Mouse (Mus musculus) heart, embryonic 15.5 days (tissue): ENCODE measurements around the gene Iqck. TPM values are rescaled to one million over a fixed set of nuclear protein-coding genes. Genes with fewer than 3 reads are reported as not detected.

Experiments
- ATAC-seq: fragments of 200-750 bp; cut with Nextera tagmentation; replicated peaks from 2 replicates; pipeline ENCODE4 v1.8.0; 2017; ENCODE audit warnings: low read depth, moderate TSS enrichment; ENCODE audit not compliant: insufficient number of reproducible peaks, insufficient read depth, low FRiP score
- H3K27ac ChIP-seq: fragments of 300-500 bp; sonication (generic); 2 replicates; pipeline ENCODE4 v1.5.1; 2015; ENCODE audit warnings: mild to moderate bottlenecking, inconsistent platforms
- H3K27me3 ChIP-seq: fragments of 300-500 bp; sonication (generic); 2 replicates; pipeline ENCODE4 v1.6.1; 2015; ENCODE audit warnings: inconsistent platforms
- H3K36me3 ChIP-seq: fragments of 300-500 bp; sonication (generic); 2 replicates; pipeline ENCODE4 v1.6.1; 2015; ENCODE audit warnings: mild to moderate bottlenecking, inconsistent platforms
- H3K4me1 ChIP-seq: fragments of 300-500 bp; sonication (generic); replicated peaks from 2 replicates; pipeline ENCODE4 v1.6.1; 2015; ENCODE audit warnings: inconsistent platforms
- H3K4me2 ChIP-seq: fragments of 300-500 bp; sonication (generic); 2 replicates; pipeline ENCODE4 v1.6.1; 2015; ENCODE audit warnings: inconsistent platforms, mild to moderate bottlenecking, moderate library complexity
- H3K4me3 ChIP-seq: fragments of 300-500 bp; sonication (generic); 2 replicates; pipeline ENCODE4 v1.5.1; 2015; ENCODE audit warnings: mild to moderate bottlenecking, inconsistent platforms
- H3K9ac ChIP-seq: fragments of 300-500 bp; sonication (generic); 2 replicates; pipeline ENCODE4 v1.6.1; 2015; ENCODE audit warnings: mild to moderate bottlenecking, inconsistent platforms
- H3K9me3 ChIP-seq: fragments of 300-500 bp; sonication (generic); replicated peaks from 2 replicates; pipeline ENCODE4 v1.6.1; 2016; ENCODE audit warnings: inconsistent platforms
- WGBS: fragments of 180-500 bp; shearing (Covaris S2); methylation state at CpG from one replicate; pipeline ENCODE4 v1.1.7; 2015; ENCODE audit warnings: mixed read lengths; 5-methylcytosine and 5-hydroxymethylcytosine counted together
- polyA plus RNA-seq: library from polyadenylated mRNA; unstranded; fragments of >200 nt; fragmentation: Nextera tagmentation; extraction: Ambion mirVana; gene quantifications from 2 replicates; pipeline ENCODE4 v1.2.1, GENCODE M21; 2015

Iqck gene
- polyA plus RNA-seq, 1 experiment from 2014 or later: 1.0 TPM

DNA sequence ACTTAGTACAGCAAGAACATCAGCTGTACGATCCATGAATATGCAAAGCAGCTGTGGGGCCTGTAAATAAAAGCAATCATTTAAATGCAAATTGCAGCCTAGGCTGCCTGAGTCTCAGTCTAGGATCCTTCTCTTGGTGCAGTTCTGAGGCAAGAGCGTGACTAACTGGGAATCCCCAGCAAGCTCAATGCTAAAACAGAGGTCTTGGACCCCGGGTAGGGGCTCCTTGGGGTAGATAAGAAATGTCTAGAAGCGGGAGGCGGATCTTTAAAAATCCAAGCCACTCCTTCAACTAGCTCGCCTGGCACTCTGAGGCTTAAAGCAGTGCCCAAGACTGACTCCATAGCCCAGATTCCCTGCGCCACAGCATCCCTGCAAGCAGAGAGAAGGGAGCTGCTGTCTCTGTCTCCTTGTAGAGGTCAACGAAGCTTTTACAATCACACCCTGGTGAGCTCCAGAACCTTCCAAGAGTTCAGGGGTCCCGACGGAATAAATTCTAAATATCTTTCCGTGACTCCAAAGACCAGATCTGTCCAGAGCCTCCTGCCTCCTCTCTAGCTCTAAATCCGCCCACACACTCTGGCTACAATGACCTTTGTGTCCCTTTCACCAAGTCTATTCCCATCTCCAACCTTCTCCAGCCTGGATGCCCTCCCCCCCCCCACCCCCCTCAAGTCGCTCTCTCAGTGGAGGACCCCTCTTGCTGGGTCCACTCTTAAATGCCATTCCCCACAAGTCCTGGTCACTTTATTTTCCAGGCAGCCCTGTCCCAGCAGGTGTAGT is 137.3 kb downstream of the Iqck start:
- Histone ChIP-seq H3K27ac (no peak overlapping the region), H3K4me2 (peak overlapping the region; percentile 94), H3K9ac (peak overlapping the region; percentile 32; the same call in 1 of the 2 replicates), H3K4me3 (peak overlapping the region; percentile 68), H3K9me3 (no peaks in the 10 kb centered on the region), H3K4me1 (peaks cover 34% of the 10 kb centered on the region), H3K36me3 (no peaks in the 10 kb centered on the region), H3K27me3 (no peaks in the 10 kb centered on the region)
- ATAC-seq: no peak
- WGBS: 42% methylated on average over 13 of the region's 13 CpGs

DNA sequence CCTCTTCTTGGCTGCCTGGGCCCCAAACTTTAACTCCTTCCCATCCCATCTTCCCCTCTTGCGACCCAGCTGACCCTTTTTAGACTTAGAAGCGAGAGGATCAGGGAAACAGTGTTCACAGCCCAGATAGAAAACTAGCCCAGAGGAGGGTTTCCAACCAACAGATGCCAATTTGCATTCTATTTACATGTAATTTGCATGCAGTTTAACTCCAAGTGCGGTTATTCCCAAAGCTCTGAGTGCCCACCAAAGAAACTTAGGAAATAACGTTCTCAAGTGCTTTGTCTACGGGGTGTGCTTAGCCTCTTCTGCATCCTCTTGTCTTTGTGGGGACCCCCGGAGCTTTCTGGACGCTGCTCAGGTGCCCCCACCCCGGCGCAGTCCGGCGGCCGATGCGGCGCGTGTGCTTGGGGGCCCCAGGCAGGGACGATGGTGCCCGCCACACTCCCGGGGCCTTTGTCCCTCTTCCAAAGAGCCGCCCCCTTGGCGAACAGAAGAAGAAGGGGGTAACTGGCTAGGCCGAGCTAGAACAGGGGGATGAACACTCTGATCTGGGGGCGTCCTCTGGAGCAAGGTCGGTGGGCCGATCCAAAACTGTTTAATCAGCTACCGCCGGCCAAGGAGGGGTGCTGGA is 138.2 kb downstream of the Iqck start:
- Histone ChIP-seq H3K27me3 (no peaks in the 10 kb centered on the region), H3K4me3 (peak overlapping the region; percentile 68), H3K36me3 (no peaks in the 10 kb centered on the region), H3K4me2 (peak overlapping the region; percentile 94), H3K4me1 (peaks cover 34% of the 10 kb centered on the region), H3K9ac (peak overlapping the region; percentile 81), H3K27ac (no peak overlapping the region), H3K9me3 (no peaks in the 10 kb centered on the region)
- ATAC-seq: no peak
- 3% methylated on average over 26 of the region's 26 CpGs for WGBS

DNA sequence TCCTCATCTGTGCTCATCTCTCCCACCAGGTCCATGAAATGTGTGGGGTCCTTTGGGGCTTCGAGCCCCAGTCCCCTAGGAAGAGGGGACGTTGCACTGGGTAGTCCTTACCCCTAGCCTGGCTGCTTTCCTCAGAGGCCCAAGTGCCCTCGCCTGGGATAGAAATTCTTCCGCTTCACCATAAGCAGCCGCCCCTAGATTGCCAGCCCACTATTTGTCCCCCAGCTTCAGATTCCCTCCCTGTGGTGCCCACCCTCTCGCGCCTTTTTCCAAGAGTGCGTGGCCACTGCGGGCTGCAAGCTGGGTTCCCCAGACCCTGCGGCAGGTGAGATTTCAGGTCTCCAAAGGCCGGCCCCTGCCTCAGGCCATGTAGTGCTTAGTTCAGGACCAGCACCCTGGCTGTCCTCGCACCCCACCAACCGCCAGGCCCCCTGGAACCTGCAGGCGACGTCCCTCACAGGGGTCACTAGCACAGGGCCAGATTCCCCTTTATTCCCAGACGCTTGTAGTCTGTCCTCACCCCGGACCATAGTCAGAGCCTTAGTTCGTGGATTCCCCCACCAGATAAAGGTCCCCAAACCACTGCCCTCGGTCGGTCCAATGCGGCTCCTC is 138.8 kb downstream of the Iqck start:
- 1% methylated on average over 21 of the region's 21 CpGs for WGBS
- peak overlapping the region; percentile 81 for H3K9ac ChIP-seq
- 0 out of 2 replicates have a peak, but pooled peaks have one; percentile 8 for ATAC-seq
- peak overlapping the region; percentile 94 for H3K4me2 ChIP-seq
- peak overlapping the region; percentile 68 for H3K4me3 ChIP-seq
- no peaks in the 10 kb centered on the region for H3K27me3 ChIP-seq
- peaks cover 34% of the 10 kb centered on the region for H3K4me1 ChIP-seq
- no peaks in the 10 kb centered on the region for H3K9me3 ChIP-seq
- H3K27ac ChIP-seq: peak overlapping the region; percentile 40
- H3K36me3 ChIP-seq: no peaks in the 10 kb centered on the region

DNA sequence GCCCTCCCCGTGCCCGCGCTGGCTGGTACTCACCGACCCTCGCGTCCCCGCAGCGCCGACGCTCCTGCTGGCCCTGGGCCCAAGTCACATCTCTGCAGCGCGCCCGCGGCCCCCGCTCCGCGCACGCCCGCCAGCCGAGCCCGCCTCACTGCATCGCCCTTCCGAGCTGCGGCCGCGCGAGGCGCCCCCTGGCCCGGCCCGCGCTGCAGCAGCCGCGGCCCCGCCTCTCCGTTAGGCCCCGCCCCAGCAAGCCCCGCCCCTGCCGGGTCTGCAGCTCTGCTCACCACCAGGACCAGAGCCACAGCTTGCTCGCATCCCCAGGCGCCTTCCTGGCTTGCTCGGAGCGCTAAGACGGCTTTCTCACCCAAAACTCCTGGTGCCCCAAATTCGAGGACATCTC is 139.5 kb downstream of the Iqck start, which contains the start of gene Gprc5b:
Gprc5b (minus strand) TSS at position 205 of the 400 bp plus-strand sequence.
- peak within 1 kb of the TSS; percentile 94 for H3K4me2 ChIP-seq
- peak; percentile 88 for ATAC-seq
- H3K9me3 ChIP-seq: no peaks in the 10 kb centered on the region
- H3K4me1 ChIP-seq: peaks cover 29% of the 10 kb centered on the region
- H3K9ac ChIP-seq: peak within 1 kb of the TSS; percentile 81
- peak within 1 kb of the TSS; percentile 40 for H3K27ac ChIP-seq
- H3K4me3 ChIP-seq: peak within 1 kb of the TSS; percentile 68
- under 1% methylated on average over 35 of the region's 44 CpGs for WGBS
- no peaks in the 10 kb centered on the region for H3K36me3 ChIP-seq
- no peaks in the 10 kb centered on the region for H3K27me3 ChIP-seq

DNA sequence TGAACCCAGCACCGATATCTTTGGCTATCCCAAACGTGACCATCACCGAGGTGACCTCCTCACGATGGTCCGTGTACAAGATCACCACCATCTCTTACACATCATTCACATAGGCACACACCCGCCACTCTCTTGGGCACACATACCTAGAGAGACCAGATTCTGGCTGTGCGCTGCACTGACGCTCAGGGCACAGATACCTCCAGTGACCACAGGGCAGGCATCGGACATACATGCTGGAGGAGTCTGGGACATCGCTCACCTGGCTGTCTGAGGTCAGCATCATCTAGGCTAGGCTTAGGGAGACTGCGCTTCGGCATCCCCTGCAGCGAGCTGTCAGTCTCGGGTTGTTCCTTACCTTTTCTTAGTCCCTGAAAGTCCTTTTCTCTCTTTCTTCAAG is 140.1 kb downstream of the Iqck start:
- no peak overlapping the region for H3K9ac ChIP-seq

DNA sequence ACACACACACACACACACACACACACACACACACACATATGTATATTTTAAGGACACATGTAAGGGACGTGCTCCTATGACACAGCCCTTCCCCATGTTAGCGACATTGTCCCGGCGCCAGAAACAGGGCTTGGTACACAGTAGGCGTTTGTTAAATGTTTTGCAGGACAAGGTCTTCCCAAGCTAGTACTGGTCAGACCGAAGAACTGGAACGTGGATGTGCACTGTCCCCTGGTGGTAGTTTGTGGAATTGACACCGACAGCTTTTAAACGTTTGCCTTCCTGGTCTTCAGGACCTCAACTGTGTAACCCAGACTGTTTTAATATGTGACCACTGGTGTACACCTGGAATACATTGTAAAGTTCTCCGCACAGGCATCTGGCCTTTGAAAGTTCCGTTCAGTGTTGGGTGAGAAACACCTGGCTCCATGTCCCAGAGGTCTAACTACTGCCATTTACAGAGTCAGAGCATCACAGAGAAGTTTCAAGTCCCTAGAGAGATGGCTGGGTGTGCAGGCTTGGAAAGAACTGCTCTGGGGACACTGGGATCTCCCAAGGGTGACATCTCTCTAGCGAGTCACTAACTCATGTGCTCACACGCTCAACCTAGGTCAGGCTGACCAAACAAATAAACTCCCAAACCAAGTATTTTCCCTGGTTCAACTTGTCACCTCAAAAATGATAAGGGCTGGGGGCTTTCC is 140.7 kb downstream of the Iqck start:
- no peak overlapping the region for H3K4me3 ChIP-seq
- H3K9ac ChIP-seq: no peak overlapping the region
- peak overlapping the region; percentile 94 for H3K4me2 ChIP-seq
- no peaks in the 10 kb centered on the region for H3K9me3 ChIP-seq
- 7% methylated on average over 13 of the region's 13 CpGs for WGBS
- H3K27me3 ChIP-seq: peaks cover under 1% of the 10 kb centered on the region; the same call in 1 of the 2 replicates
- ATAC-seq: 0 out of 2 replicates have a peak, but pooled peaks have one; percentile 19
- H3K27ac ChIP-seq: no peak overlapping the region
- H3K36me3 ChIP-seq: no peaks in the 10 kb centered on the region
- H3K4me1 ChIP-seq: peaks cover 29% of the 10 kb centered on the region

More for the DNA sequence above, 140.1 kb downstream of the Iqck start:
- ATAC-seq: 0 out of 2 replicates have a peak, but pooled peaks have one; percentile 5
- Histone ChIP-seq H3K9me3 (no peaks in the 10 kb centered on the region), H3K27me3 (no peaks in the 10 kb centered on the region), H3K27ac (no peak overlapping the region), H3K4me1 (peaks cover 29% of the 10 kb centered on the region), H3K36me3 (no peaks in the 10 kb centered on the region), H3K4me3 (peak overlapping the region; percentile 68), H3K4me2 (peak overlapping the region; percentile 94)
- WGBS: 12% methylated on average over 14 of the region's 14 CpGs

DNA sequence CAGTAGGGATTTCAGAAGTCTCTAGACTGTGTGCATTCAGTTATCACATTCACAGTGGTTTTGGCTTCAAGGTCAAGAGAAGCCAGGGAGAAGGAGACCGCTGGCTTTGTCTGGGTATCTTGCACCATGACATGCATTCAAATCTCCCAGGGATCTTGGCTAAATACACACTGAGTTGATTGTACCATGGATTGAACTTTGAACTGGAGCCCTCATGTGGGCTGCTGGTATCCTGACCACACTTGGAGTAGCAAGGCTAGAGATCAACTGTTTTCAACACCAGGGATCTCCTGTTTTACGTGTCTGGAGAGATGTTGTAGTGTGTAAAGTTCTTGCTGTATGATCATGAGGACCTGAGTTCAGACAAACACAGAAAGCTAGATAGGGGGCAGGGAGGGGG is 144.3 kb downstream of the Iqck start:
- Histone ChIP-seq H3K27me3 (peaks cover 6% of the 10 kb centered on the region), H3K4me2 (no peak overlapping the region), H3K4me1 (peaks cover 8% of the 10 kb centered on the region), H3K9me3 (no peaks in the 10 kb centered on the region), H3K9ac (no peak overlapping the region), H3K36me3 (no peaks in the 10 kb centered on the region), H3K4me3 (no peak overlapping the region), H3K27ac (no peak overlapping the region)
- no peak for ATAC-seq
- WGBS: 67% methylated on average over 2 of the region's 2 CpGs

DNA sequence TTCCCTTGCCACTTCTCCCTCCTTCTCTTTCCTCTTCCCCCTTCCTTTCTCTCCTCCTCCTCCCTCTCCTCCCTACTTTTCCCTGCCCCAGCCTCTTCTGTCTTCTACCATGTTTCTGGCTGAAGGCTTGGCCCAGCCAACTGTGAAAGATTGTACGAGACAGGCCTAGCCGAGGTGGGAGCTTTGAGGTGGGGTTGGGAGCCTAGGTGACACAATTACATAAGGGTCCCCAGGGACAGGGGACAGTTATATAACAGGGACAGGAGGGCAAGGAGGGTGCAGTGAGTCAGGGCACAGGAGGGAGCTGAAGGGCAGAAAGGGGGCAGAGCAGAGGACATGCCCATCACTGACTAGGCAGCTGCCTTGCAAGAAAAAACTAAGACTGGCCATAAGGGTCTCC is 146.4 kb downstream of the Iqck start:
- Histone ChIP-seq H3K4me2 (no peak overlapping the region), H3K27ac (no peak overlapping the region), H3K36me3 (no peaks in the 10 kb centered on the region), H3K9me3 (no peaks in the 10 kb centered on the region), H3K27me3 (peaks cover 6% of the 10 kb centered on the region), H3K4me1 (no peaks in the 10 kb centered on the region), H3K4me3 (no peak overlapping the region), H3K9ac (no peak overlapping the region)
- WGBS: 54% methylated on average over 2 of the region's 2 CpGs
- ATAC-seq: no peak

DNA sequence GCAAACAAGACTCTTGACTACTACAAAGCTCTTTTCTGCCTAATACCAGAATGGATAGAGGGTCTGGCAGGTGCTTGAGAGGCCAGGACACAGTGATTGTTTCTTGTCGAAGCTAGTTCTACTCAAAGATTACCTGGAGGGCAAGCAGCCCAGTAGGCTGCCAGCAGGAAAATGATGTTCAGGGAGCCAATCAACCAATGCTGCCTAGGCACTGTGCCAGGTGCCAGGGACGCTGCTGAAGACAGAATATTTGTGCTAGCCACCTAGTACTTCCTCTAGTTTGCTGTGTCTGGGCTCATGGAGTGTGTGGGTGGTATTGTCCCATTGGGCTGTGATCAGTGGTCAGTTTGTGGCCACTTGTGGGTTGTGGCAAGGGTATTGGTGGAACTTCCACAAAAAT is 146.9 kb downstream of the Iqck start:
- Histone ChIP-seq H3K4me3 (no peak overlapping the region), H3K4me1 (no peaks in the 10 kb centered on the region), H3K9me3 (no peaks in the 10 kb centered on the region), H3K27ac (no peak overlapping the region), H3K36me3 (no peaks in the 10 kb centered on the region), H3K4me2 (no peak overlapping the region), H3K27me3 (peaks cover 6% of the 10 kb centered on the region), H3K9ac (no peak overlapping the region)
- WGBS: 40% methylated on average over 2 of the region's 2 CpGs
- no peak for ATAC-seq

DNA sequence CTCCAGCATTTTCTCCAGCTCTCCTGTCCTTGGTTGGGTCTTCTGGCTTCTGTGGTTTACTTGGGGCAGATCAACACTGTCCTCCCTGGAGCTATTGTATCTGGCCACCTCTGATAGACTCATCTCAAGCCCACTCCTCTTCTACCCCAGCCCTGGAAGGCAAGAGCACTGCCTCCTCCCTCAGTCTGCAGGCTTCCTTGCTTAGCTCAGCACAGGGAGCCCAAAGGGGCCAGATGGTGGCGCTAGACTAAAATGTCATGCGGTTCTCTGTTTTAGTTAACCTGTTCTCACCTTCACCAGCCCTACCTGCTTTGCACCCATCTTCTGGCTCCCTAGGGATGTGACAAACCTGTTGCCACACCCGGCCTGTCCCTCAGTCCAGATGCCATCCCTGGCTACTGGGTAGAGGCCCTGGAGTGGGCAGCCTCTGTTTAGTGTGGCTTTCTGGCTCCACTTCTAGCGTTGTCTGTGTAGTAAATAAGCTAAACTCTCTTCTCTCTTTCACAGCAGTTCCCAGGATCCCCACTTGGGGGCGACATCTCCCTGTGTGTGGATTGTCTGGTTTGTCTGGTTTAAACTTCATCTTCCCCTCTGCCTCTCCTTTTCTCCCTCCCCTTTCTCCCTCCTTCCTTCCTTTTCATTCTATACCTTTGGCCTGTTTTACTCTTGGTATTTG is 155.4 kb downstream of the Iqck start:
- no peak overlapping the region for H3K4me3 ChIP-seq
- no peak overlapping the region for H3K27ac ChIP-seq
- H3K4me2 ChIP-seq: no peak overlapping the region
- WGBS: 13% methylated on average over 5 of the region's 5 CpGs
- no peak overlapping the region for H3K9ac ChIP-seq
- H3K4me1 ChIP-seq: no peaks in the 10 kb centered on the region
- no peak for ATAC-seq
- H3K36me3 ChIP-seq: no peaks in the 10 kb centered on the region
- no peaks in the 10 kb centered on the region for H3K9me3 ChIP-seq
- H3K27me3 ChIP-seq: peaks cover 11% of the 10 kb centered on the region
